In the genomic region with DNA sequence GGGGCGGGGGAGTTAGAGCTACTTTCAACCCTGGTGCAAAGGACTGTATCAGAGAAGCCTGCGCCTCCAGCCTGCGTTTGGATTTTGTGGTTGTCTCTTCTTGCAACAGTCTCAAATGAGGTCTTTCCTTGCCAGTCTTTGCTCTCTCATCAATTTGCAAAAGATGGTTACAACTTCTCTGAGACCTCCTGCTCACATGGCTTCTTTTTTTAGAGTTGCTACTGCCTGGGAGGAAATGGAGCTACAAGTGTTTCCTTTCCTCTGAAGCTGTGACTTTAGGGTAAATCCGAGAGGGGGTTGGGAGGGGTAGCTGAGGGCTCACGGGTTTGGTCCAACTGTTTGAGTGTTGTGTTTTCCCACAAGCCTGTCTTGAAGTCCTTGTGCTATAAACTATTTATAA, we compare ENCODE assay signal across 10 mouse cellular contexts. TPM values are rescaled to one million over a fixed set of nuclear protein-coding genes. Genes with fewer than 3 reads are reported as not detected.
DNase-seq lines count a peak whose midpoint lies in the region; ATAC-seq lines count a peak whose summit lies in the region.
"Had no signal": no experiment of that assay in that cellular context is flagged by ENCODE, and none has a peak within 500 bp of the region (broad histone marks: within the 10 kb centered on the region; RNA-seq: fewer than 3 reads in every experiment).

No protein-coding gene starts in this region.

- H3K4me1 ChIP-seq in limb, embryonic 12.5 days (replicated peaks), result peaks cover 14% of the 10 kb centered on the region
- H3K4me1 ChIP-seq in limb, embryonic 10.5 days, result peaks cover 8% of the 10 kb centered on the region
- peaks cover 20% of the 10 kb centered on the region for H3K4me1 ChIP-seq in limb, embryonic 15.5 days
- H3K4me1 ChIP-seq in hindbrain, embryonic 10.5 days (replicated peaks), result no peaks in the 10 kb centered on the region; the same call in 1 of the 2 replicates
- H3K4me1 ChIP-seq: forebrain, embryonic 10.5 days had no signal

- H3K27me3 ChIP-seq in limb, embryonic 12.5 days, result no peaks in the 10 kb centered on the region
- H3K27me3 ChIP-seq in limb, embryonic 10.5 days (ENCODE audit: low read depth, poor library complexity, severe bottlenecking), result no peaks in the 10 kb centered on the region
- no peaks in the 10 kb centered on the region for H3K27me3 ChIP-seq in limb, embryonic 15.5 days
- H3K27me3 ChIP-seq in hindbrain, embryonic 10.5 days (ENCODE audit: insufficient read depth, poor library complexity, severe bottlenecking), result no peaks in the 10 kb centered on the region

- H3K27ac ChIP-seq in limb, embryonic 12.5 days, result 0 out of 2 replicates have a peak overlapping the region, but pooled peaks have one; percentile 36
- no peak overlapping the region; the same call in 1 of the 2 replicates for H3K27ac ChIP-seq in limb, embryonic 10.5 days
- 0 out of 2 replicates have a peak overlapping the region, but pooled peaks have one; percentile 4 for H3K27ac ChIP-seq in limb, embryonic 15.5 days
- no peak overlapping the region for H3K27ac ChIP-seq in hindbrain, embryonic 10.5 days
- H3K27ac ChIP-seq: forebrain, embryonic 10.5 days had no signal

- no peaks in the 10 kb centered on the region for H3K9me3 ChIP-seq in limb, embryonic 12.5 days
- H3K9me3 ChIP-seq in limb, embryonic 10.5 days (replicated peaks), result no peaks in the 10 kb centered on the region
- no peaks in the 10 kb centered on the region for H3K9me3 ChIP-seq in limb, embryonic 15.5 days
- H3K9me3 ChIP-seq in hindbrain, embryonic 10.5 days, result no peaks in the 10 kb centered on the region
- H3K9me3 ChIP-seq: forebrain, embryonic 10.5 days had no signal

- no peak for ATAC-seq in limb, embryonic 12.5 days (ENCODE audit: insufficient number of reproducible peaks, insufficient read depth, low FRiP score, low TSS enrichment, low read depth)
- no peak for ATAC-seq in limb, embryonic 15.5 days (ENCODE audit: insufficient number of reproducible peaks, low FRiP score, low TSS enrichment, low read depth)

- no peaks in the 10 kb centered on the region for H3K36me3 ChIP-seq in limb, embryonic 12.5 days
- H3K36me3 ChIP-seq in limb, embryonic 10.5 days, result no peaks in the 10 kb centered on the region
- no peaks in the 10 kb centered on the region for H3K36me3 ChIP-seq in limb, embryonic 15.5 days
- H3K36me3 ChIP-seq in hindbrain, embryonic 10.5 days, result no peaks in the 10 kb centered on the region
- H3K36me3 ChIP-seq: forebrain, embryonic 10.5 days had no signal

- H3K4me2 ChIP-seq in limb, embryonic 12.5 days, result no peak overlapping the region
- no peak overlapping the region for H3K4me2 ChIP-seq in limb, embryonic 15.5 days

- 54% methylated on average over 5 of the region's 5 CpGs for WGBS in limb, embryonic 12.5 days
- WGBS in limb, embryonic 10.5 days, result 67% methylated on average over 5 of the region's 5 CpGs
- 46% methylated on average over 5 of the region's 5 CpGs for WGBS in limb, embryonic 15.5 days
- 73% methylated on average over 5 of the region's 5 CpGs for WGBS in hindbrain, embryonic 10.5 days

- H3K4me3 ChIP-seq in limb, embryonic 12.5 days (replicated peaks), result no peak overlapping the region
- no peak overlapping the region for H3K4me3 ChIP-seq in limb, embryonic 10.5 days
- no peak overlapping the region for H3K4me3 ChIP-seq in limb, embryonic 15.5 days
- H3K4me3 ChIP-seq in hindbrain, embryonic 10.5 days, result no peak overlapping the region
- H3K4me3 ChIP-seq: forebrain, embryonic 10.5 days had no signal

- no peak overlapping the region for H3K9ac ChIP-seq in limb, embryonic 12.5 days (replicated peaks)
- H3K9ac ChIP-seq in limb, embryonic 15.5 days, result no peak overlapping the region

- no peak for DNase-seq in limb, embryonic 10.5 days (ENCODE audit: low spot score)
- peak; percentile 74 for DNase-seq in T-cell, adult 2 months (ENCODE audit: low spot score)
- DNase-seq in thymus, postnatal 0 days (ENCODE audit: low spot score), result peak; percentile 81
- DNase-seq in hindbrain, embryonic 10.5 days (ENCODE audit: low spot score), result no peak
- DNase-seq in urinary bladder, postnatal 36 days (ENCODE audit: low spot score in 2 of 2), result no peak
- DNase-seq: adrenal gland, postnatal 14 days; cerebellum, postnatal 14 days had no signal

RNA-seq across cellular contexts. Expression of gene Il6st, which starts 30.6 kb away (rescaled TPM):
- polyA plus RNA-seq in limb, embryonic 12.5 days (2016; fragmentation: Nextera tagmentation; extraction: Ambion mirVana), result 25.7 and 31.1 TPM in 2 replicates
- 16.1 and 21.3 TPM in 2 replicates for polyA plus RNA-seq in limb, embryonic 10.5 days (2016; fragmentation: Nextera tagmentation; extraction: Ambion mirVana)
- 39.5 and 40.2 TPM in 2 replicates for polyA plus RNA-seq in limb, embryonic 15.5 days (2015; fragmentation: Nextera tagmentation; extraction: Ambion mirVana)
- 18.9 and 19.5 TPM in 2 replicates for polyA plus RNA-seq in thymus, postnatal 0 days (2015; fragmentation: Nextera tagmentation; extraction: Ambion mirVana)
- polyA plus RNA-seq in hindbrain, embryonic 10.5 days (2016; fragmentation: Nextera tagmentation; extraction: Ambion mirVana), result 22.8 and 24.5 TPM in 2 replicates

Comparison
In these comparisons a context has a peak if more than half of its experiments do, and no peak if none do; other contexts are left out.
1. H3K27ac ChIP-seq: peak in limb, embryonic 12.5 days (single experiment) and limb, embryonic 15.5 days (single experiment); none in limb, embryonic 10.5 days (single experiment) and hindbrain, embryonic 10.5 days (single experiment).
2. DNase-seq: peak in T-cell, adult 2 months (single experiment) and thymus, postnatal 0 days (single experiment); none in limb, embryonic 10.5 days (single experiment), hindbrain, embryonic 10.5 days (single experiment) and urinary bladder, postnatal 36 days (0 of 2).